Mouse (Mus musculus) spleen, postnatal 14 days (tissue): ENCODE measurements at regions not wholly inside any gene's neighbourhood (a gene's known extent, or its start where the extent isn't known, plus 50 kb on each side); places are given as distances from the start of the nearest gene placed in this dataset.

Source experiments
- DNase-seq, 2 experiments: peaks; one replicate each; pipeline ENCODE4 v3.0.0; 2021 to 2022; ENCODE audit warnings: low spot score in 2 of 2

DNA sequence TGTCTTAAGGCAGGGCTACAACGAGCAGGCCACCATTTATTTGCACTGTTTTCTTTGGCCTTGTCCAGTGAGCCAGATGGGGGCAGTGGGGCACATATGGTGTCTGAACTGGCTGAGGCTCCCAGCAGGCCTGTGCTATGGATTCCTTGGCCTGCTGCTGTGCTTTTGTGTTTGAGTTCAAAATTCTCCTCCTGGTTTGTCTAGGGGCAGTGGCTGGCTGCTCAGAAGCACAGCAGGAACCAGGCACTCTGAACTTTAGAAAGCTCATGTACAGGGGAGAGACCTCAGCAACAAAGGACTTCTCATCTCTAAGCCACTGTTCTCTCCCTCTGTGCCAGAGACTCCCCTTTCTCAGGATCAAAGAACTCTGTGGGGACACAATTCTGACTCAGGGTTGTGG, 370.9 kb downstream of the Bckdhb start:
- DNase-seq = no peak

DNA sequence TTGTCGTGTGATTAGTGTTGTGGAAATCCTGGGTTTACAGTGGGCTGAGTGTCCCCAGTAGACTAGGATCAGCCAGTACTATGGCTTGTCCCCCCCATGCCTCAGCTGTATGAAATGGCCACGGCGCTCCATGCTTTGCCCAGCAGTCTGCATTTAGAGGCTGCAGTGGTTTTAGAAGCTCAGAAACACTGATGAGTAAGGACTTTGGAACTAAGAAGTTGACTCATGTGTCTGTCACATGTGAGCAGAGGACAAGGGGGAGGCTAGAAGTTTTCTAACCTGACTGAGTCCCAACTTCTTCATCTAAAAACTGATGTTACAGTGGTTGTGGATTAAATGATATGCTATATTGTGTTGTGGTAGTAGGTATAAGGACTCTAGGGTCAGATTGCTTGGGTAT, 371.5 kb downstream of the Bckdhb start:
- DNase-seq = no peak

DNA sequence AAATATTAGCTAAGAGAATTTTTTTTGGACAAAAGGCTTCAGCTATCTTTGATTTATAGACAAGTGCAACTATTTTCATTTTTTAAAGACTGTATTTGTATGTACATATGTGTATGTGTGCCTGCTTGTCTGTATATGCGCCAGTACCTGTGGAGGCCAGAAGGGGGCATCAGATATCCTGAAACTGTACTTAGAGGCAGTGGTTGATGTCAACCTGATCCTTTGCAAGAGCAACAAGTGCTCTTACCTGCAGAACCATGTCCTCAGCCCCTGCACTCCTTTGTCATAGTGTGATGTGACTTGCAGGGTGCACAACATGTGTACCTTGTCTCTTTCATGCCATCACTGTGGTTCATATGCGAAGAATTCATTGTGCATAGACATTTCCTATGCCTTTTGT, 379.5 kb downstream of the Bckdhb start:
- DNase-seq = no peak

DNA sequence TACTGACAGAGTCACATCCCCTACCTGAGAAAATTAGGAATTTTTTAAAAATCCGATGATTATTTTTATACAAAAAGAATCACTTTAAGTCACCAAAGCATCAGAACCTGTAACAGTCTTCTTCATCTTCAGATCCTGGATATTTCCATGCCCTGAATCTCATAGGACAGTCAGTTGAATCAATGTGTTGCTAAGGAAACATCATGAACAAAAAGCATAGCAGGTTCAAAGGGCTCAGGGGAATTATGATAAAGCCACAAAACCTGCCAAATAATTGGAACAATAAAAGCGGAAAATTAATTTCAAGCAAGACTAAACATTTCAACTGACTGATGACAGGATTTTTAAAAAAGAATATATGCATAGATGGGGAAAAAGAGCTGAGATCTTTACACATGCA, 393.9 kb downstream of the Bckdhb start:
- no peak for DNase-seq

DNA sequence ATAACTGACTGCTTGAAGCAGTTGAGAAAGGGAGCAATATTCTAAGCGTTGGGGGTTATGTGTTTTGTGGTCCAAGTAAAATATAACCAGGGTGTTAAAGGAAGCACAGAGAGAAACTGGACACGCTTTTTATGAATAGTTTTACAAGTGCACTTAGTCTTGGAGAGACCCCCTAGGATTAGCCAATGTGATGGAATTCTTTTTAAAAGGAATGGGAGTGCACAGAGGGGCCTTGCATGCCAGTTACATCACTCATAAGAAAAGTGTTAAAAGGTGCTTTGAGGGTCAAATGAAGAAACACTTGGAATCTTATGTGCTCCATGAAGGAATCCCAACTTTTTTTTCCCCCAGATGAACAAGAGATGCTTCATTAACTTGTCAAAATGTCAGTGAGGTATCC, 394.4 kb downstream of the Bckdhb start:
- no peak for DNase-seq

DNA sequence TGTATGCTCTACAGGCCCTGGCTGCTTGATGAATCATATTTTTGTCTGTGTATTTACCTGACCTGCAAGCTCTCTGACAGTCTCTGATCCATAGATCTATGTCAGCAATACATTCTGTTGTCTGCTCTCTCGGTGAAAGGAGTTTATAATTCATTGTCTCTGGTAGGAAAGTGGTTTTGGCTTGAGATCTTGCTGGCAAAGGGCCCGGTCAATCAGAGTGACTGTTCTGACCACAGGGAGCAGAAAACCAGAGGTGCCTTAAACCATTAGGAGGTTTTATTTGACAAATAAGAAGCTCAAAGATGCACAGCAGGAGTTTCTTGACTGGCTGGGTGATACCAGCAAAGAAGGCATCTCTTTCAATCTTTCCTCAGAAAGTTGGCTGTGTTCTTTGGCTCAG, 398.2 kb downstream of the Bckdhb start:
- DNase-seq = no peak

DNA sequence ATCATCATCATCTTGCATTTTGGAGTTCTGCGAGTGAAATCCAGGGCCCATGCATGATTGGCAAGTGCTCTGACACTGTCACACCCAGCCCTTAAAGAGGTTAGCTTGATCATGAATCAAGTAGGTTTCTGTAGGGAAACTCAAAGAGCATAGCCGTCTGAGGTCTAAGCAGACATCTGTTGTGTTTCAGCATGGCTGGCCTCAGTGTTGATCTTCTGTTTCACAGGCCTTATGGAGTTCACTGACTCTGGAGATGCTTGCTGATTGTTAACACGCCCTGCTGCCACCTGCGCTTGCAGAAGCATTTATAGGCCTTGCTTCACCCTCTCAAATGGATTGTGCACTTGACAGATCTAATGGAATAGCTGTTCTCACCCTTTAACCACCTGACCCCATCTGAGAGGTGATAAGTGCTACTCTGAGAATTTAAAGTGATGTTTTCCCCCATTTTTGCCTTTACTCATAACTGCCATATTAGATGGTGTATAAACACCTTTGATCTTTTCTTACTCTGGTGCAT, 406.2 kb downstream of the Bckdhb start:
- no peak for DNase-seq

DNA sequence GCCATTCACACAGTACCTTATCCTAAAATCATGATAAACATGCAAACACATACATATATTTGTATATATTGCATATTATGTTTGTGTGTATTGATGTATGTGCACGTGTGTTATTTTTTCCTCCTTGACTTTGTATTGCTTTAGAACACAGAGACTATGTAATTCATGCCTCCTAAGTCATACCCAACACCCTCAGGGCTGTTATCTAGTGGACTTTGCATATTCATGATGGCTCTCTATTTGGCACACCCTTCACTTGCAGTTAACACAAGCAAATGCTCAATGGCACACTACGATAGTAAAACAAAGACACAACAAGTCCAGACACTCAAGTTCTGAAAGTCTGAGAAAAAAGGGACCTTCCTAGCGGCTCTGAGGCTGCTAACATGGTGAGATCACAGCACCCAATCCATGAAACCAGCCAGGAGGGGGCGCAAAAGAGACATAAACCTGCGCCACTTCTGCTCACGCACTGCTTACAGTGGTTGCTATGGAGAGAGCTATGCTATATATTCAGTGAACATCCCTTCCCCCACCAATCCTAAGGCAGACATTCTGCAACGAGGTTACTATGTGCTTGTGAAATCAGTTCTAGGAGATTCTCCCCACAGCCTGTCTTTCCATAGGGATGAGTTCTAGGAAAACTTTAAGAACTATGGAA, 418.6 kb downstream of the Bckdhb start:
- DNase-seq = peak in 1 of 2 experiments; percentile 27

DNA sequence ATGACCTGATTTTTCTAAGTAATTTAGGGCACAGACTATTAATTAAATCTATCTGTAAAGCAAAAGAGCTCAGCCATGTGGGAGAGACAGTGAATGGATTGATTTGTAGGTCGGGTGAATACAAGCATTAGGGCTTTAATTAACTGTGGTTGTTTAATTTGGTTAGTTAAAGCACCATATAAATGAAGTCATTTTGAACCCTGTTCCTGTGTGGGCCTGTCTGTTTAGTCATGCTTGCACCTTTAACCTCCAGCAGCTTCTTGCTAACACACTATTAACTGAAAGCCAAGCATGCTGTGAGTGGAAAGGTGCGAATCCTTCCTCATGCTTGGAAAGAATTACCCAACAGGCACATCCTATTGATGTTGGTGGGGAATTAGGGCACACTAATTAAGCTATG, 425.3 kb downstream of the Bckdhb start:
- DNase-seq = no peak

DNA sequence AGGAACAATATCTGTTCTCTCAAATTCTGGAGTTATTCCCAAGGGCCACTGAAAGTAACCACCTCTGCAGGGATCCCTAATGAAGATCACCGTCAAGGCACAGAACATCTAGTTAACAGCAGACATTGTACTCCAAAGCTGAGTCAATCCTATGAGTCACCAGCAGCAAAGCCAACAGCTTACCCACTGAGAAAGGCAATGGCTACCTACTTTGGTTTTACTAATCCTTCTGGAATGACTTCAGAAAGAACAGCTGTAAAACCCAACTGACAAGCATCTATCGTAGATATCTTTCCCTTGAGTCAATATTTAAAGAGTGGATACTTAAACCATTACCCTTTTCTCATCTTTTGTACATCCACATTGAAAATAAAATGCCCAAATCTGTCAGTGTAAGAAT, 429.5 kb downstream of the Bckdhb start:
- no peak for DNase-seq

DNA sequence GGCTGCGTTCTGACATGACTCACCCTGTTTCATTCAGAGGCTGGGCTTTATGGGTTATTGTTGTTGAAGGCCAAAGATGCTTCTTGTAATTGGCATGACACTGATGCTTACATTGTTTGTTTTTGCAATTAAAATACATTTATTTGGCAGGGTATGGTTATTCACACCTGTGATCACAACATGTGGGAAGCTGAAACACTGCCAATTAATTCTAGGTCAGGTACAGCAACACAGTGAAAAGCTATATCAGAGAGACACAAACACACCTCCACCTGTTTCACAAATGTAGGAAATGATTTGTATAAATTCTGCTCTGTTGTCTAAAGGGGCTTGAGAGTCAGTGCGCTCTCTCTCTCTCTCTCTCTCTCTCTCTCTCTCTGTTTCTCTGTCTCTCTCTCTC, 431.2 kb downstream of the Bckdhb start:
- DNase-seq = no peak

DNA sequence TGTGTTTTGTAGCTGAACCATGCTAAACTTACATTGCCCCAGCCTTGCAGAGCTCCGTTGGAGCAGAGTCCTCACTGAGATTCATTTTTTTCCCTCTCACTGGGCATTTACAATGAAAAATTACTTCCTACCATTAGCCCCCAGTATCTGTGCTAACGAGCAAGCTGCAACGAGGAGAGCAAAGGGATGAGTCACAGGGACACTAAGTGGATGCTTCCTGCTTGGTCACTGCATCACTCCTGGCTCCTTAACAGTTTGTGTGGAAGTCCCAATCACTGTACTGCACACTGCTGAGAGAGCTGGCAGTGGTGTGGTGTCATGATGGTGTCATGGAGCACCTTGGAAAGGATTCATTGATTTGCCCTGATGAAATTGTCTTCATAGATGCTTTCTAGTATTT, 434.9 kb downstream of the Bckdhb start:
- DNase-seq = no peak

DNA sequence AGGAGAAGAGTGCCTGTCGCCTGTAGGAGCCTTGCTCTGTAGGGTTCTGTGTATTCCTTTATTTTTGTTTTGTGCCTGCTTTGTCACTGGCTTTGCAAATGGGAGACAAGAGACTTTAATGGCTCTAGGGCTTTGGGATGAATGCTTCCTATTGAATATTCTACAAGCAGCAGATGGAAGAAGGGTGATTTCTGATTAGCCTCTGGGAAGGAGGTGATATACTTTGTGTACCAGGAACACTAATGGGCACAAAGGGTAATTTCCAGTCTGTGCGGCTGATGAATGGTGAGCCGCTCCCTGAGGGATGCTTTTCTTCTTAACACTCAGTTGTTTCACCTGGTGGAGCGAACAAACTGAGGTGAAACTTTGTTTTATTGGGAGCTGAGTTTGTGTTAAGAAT, 435.5 kb downstream of the Bckdhb start:
- no peak for DNase-seq

DNA sequence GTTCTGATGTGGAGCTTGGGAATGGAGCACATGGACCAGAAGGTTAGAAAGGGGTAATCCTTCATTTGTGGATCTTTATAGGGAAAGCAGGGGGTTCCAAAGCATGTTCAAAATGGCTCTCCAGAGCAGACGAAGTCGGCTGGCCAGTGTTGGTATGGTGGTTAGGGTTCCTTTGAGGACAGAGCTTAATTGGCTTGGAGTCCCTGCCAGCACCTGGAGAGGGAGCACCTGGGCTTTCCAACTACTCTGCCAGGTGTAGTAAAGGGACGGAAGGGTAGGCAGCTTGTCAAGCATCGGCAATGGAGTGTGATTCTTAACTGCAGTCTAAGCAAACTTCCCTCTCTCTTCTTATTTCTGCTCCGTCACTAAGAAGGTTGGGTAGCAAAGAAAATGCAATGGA, 438.5 kb downstream of the Bckdhb start:
- no peak for DNase-seq

DNA sequence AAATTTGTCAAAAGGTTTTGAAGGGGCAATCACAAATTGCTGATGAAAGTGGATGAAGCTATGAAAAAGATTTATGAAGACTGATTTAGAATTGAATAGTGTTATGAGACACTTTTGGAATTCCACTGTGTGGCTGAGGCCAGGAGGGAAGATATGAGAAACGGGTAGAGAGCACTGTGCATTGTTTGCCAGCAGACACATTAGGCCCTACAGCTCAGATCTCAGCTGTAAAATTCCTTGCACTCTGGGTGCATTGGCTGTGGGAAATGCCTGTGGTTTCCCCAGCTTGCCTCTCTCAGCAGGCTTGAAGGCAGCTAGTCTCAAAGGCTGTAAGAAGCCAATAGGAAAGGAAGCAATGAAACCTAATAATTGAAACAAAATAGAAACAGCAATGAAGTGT, 444.3 kb downstream of the Bckdhb start:
- no peak for DNase-seq

DNA sequence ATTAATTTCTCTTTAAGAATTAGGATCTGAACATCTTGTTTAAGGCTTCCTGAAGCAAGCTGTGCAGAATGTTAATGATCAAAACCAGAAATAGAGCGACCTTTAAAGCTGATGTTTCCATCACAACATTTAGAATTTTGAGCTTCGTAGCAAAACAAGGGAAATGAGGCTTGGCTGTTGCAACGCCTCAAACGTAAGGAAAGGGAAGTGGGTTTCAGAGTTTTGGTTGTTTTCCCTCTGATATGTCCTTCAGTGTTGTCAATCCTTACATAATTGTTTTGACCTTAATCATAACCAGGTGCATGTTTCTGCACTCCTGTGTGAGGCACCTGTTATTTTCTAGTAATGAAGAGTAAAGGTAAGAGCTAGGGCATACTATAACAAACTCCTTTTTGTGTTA, 445.3 kb downstream of the Bckdhb start:
- no peak for DNase-seq

DNA sequence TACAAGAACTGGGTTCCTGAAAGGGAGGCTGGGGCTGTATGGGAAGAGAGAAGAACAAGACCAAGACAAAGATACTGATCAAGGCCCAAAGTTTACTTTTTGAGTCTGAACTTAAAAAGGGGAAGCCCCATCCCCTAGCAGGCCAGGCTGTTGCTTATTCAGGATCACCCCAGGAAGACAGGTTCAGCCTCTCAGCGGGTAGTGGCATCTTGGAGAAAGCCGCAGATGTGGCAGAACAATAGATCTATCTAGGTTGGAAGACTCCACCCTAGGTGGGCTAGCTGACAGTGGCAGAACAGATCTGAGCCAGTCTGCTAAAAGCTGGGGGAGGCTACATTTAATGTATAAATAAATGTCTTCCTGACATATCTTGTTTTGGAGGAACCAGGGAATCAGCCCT, 450.8 kb downstream of the Bckdhb start:
- DNase-seq = no peak

DNA sequence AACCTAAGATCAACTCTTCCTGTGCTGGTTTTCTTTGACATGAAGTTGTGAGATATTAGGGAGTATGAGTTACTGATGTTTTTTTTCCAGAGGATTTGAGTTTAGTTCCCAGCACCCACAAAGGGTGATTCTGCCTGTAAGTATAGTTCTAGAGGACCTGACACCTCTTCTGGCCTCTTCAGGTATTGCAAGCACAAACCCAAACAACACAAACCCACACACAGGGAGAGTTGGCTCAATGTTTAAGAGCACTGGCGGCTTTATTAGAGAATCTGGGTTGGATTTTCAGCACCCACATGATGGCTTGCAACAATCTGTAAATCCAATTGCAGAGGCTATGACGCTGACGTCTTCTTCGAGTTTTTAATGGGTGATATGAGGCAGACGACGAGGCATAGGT, 451.7 kb downstream of the Bckdhb start:
- no peak for DNase-seq

DNA sequence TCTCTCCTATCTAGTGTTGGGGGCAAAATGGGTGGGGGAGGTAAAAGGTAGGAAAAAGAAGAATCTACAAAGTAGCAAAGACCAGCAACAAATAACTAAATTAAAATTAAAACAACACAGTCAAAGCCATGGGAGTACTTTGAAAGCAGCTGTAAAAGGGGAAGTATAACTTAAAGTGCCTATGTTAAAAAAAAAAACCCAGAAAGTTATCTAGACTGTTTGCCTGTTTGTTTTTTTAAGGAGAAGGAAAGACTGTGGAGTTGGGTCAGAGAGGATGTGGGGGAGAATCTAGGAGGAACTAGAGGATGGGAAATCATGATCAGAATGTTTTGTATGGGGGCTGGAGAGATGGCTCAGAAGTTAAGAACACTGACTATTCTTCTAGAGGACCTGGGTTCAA, 457.0 kb downstream of the Bckdhb start:
- no peak for DNase-seq

DNA sequence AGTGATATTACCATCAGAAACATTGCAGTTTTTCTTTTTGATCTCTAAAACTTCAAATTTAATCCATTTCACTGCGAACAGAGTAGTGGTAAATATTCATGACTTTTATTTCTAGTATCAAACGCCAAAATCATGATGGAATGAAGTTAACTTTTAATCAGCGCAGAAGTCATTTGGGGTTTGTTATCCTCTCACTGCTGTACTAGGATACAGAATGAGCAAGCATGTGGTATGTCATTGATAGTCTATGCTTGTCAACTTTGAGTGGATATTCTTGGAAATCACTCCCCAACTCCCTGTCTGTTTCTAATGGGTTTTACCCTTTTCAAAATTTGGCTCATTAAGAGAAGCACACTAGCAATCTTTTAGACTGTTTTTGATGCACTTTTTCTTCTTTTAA, 464.9 kb downstream of the Bckdhb start:
- DNase-seq = no peak

DNA sequence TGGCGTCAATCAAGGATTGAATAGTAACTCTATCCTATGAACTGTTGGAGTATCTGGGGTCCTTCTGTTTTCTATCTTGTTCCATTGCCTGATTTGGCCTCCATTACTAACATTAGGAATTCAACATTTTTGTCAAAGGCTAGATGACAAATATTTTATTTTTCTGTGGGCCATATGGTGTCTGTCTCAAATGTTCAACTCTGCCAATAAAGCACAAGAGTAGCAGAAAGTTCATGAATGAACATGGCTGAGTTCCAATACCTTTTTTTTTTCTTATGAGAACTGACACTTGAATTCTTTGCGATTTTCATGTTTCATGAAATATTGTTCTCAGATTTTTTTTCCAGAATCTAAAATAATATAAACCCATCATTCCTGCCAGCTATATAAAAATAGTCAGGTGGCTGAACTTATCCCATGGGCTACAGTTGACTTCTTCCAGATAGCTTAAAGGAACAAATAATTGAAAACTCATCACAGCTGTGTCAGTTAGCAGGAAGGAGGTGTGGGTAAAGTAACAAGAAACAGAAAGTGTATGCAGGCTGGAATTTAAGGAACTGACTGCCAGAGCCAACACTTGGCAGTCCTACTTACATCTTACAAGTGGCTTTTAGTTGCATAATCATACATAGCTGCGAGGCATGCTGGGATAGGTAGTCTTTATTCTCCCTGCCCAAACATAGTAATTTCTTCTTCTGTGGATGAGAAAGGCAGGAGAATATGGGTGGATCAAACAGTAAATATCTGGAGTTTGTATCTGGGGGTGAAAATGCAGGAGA, 469.8 kb downstream of the Bckdhb start:
- DNase-seq = no peak

DNA sequence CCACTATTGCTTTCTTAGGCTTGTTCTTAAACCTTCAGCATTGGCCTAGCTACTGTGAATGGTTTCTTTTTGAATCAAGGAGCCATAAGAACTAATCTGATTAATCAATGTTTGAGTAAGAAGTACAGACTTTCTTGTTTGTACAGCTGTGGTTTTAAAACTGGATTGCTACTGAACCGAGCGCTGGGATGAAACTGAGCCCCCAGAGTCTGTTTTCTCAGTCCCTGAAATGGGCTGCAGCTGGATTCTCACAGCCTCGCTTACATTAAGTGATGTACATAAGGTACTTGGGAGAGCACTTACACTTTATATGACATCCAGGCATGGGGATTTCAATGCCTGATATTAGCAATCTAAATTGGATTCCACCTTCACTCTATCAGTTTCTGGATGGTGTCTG, 474.5 kb downstream of the Bckdhb start:
- no peak for DNase-seq
